In the genomic region with DNA sequence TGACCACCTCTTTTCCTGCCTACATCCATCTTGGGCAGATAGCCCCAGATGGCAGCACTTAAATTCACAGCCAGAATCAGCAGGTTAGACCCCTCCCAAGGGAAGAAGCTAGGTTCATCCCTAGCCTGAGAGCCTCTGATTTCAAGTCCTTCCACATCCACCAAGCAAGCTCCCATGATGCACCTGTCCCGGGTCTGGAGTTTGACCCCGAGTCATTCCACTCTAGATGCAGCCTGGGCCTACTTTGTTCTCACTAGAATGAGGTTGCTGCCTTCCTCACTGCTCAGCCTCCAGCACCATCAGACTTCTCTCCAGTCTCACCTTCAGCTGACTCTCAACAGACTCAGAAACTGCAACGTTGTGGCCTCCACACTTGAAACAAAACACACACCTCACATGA, we compare ENCODE assay signal across 19 mouse cellular contexts. TPM values are rescaled to one million over a fixed set of nuclear protein-coding genes. Genes with fewer than 3 reads are reported as not detected.
"Had no signal": no experiment of that assay in that cellular context is flagged by ENCODE, and none has a peak within 500 bp of the region (broad histone marks: within the 10 kb centered on the region; RNA-seq: fewer than 3 reads in every experiment).

No protein-coding gene starts in this region.

- H3K9me3 ChIP-seq: limb, embryonic 10.5 days; liver, embryonic 13.5 days; lung, embryonic 15.5 days; midbrain, embryonic 12.5 days had no signal

- H3K9ac ChIP-seq: liver, embryonic 13.5 days; liver, postnatal 0 days; lung, embryonic 15.5 days; midbrain, embryonic 12.5 days had no signal

- H3K27ac ChIP-seq: left cerebral cortex, adult 2 months; limb, embryonic 10.5 days; liver, embryonic 13.5 days; lung, embryonic 15.5 days; macrophage; midbrain, embryonic 12.5 days had no signal

- H3K4me1 ChIP-seq: limb, embryonic 10.5 days; liver, embryonic 13.5 days; lung, embryonic 15.5 days; midbrain, embryonic 12.5 days had no signal

- ATAC-seq: hindbrain, embryonic 16.5 days; inflammation-experienced regulatory T-cells, adult 6 months; liver, postnatal 0 days; midbrain, embryonic 16.5 days had no signal

- DNase-seq: liver, embryonic 13.5 days; liver, postnatal 0 days; lung, postnatal 14 days; right cerebral cortex, adult 18-20 months; right cerebral cortex, postnatal 25 days; thymus, adult 18-20 months; thymus, postnatal 14 days had no signal

- H3K4me2 ChIP-seq: liver, embryonic 13.5 days; lung, embryonic 15.5 days; midbrain, embryonic 12.5 days had no signal

- H3K4me3 ChIP-seq: left cerebral cortex, adult 2 months; limb, embryonic 10.5 days; liver, embryonic 13.5 days; lung, embryonic 15.5 days; midbrain, embryonic 12.5 days had no signal

- H3K27me3 ChIP-seq: liver, embryonic 13.5 days; lung, embryonic 15.5 days; midbrain, embryonic 12.5 days had no signal

RNA-seq across cellular contexts. Expression of a gene that starts 17.1 kb away (rescaled TPM):
- total RNA-seq: layer of hippocampus, postnatal 25 days; left cerebral cortex, adult 2 months; left cerebral cortex, postnatal 14 days; megakaryocyte-erythroid progenitor cell, adult 5-6 weeks had no signal
- polyA plus RNA-seq: hindbrain, embryonic 16.5 days; inflammation-experienced regulatory T-cells, adult 6 months; macrophage; midbrain, embryonic 12.5 days; midbrain, embryonic 16.5 days; neural tube, embryonic 14.5 days had no signal

RNA-seq across cellular contexts. Expression of a gene that starts 17.3 kb away (rescaled TPM):
- total RNA-seq: layer of hippocampus, postnatal 25 days; left cerebral cortex, postnatal 14 days; megakaryocyte-erythroid progenitor cell, adult 5-6 weeks had no signal
- polyA plus RNA-seq: macrophage had no signal

RNA-seq across cellular contexts. Expression of a gene that starts 37.7 kb away (rescaled TPM):
- polyA plus RNA-seq: inflammation-experienced regulatory T-cells, adult 6 months; liver, postnatal 0 days had no signal
